Mouse (Mus musculus) liver, adult 2 months (tissue): Measurements from ENCODE around the gene Rgn. TPM values are rescaled to one million over a fixed set of nuclear protein-coding genes. Genes with fewer than 3 reads are reported as not detected.
A peak's percentile ranks its signal among the peaks of the same experiment; 100 is the strongest.

Source experiments
- DNase-seq: peaks from one replicate; pipeline ENCODE4 v3.0.0-alpha.2; 2011; ENCODE audit warnings: low read depth, low spot score; ENCODE audit errors: extremely low read depth
- H3K27ac ChIP-seq: fragments of 200-500 bp; replicated peaks from 2 replicates; pipeline ENCODE4 v1.5.1; 2012; ENCODE audit warnings: low read depth, mild to moderate bottlenecking, control low read depth, inconsistent platforms, low read length; ENCODE audit not compliant: insufficient read depth
- H3K27me3 ChIP-seq: fragments of 200-500 bp; 2 replicates; pipeline ENCODE4 v1.6.1; 2012; ENCODE audit warnings: mild to moderate bottlenecking, moderate library complexity, low read length, inconsistent platforms; ENCODE audit not compliant: control insufficient read depth, insufficient read depth
- H3K36me3 ChIP-seq: fragments of 200-500 bp; 2 replicates; pipeline ENCODE4 v1.6.1; 2012; ENCODE audit warnings: low read length, inconsistent platforms; ENCODE audit not compliant: control insufficient read depth, insufficient read depth
- H3K4me1 ChIP-seq: fragments of 200-500 bp; 2 replicates; pipeline ENCODE4 v1.6.1; 2011; ENCODE audit warnings: low read length; ENCODE audit not compliant: control insufficient read depth, insufficient read depth
- H3K4me3 ChIP-seq: fragments of 200-500 bp; 2 replicates; pipeline ENCODE4 v1.5.1; 2011; ENCODE audit warnings: low read depth, mild to moderate bottlenecking, control low read depth, low read length, moderate library complexity; ENCODE audit not compliant: insufficient read depth
- H3K79me2 ChIP-seq: fragments of 200-500 bp; 2 replicates; pipeline ENCODE4 v1.6.1; 2012; ENCODE audit warnings: inconsistent platforms, mild to moderate bottlenecking, low read length, moderate library complexity; ENCODE audit not compliant: control insufficient read depth, insufficient read depth
- H3K9ac ChIP-seq: fragments of 200-500 bp; 2 replicates; pipeline ENCODE4 v1.6.1; 2012; ENCODE audit warnings: low read depth, mild to moderate bottlenecking, control low read depth, inconsistent platforms, low read length
- CTCF ChIP-seq: fragments of 200-500 bp; IDR thresholded peaks from 2 replicates; pipeline ENCODE4 v1.5.1; 2011; ENCODE audit warnings: low read depth, low read length, control low read depth
- POLR2A ChIP-seq: fragments of 200-500 bp; IDR thresholded peaks from 2 replicates; pipeline ENCODE4 v1.6.1; 2011; ENCODE audit warnings: low read length, control low read depth; ENCODE audit not compliant: insufficient read depth; ENCODE audit errors: extremely low read depth
- WGBS: fragments of 180-500 bp; shearing (Covaris S2); methylation state at CpG from one replicate; pipeline ENCODE4 v1.1.7; 2018; 5-methylcytosine and 5-hydroxymethylcytosine counted together
- polyA plus RNA-seq: library from polyadenylated mRNA; depleted of rRNA; stranded (reverse); fragments of >200 nt; gene quantifications from 2 replicates; pipeline ENCODE4 v1.2.3, GENCODE M21; 2012; rRNA removed
- total RNA-seq: library from RNA; depleted of rRNA; stranded (reverse); fragments of >200 nt; gene quantifications from 2 replicates; pipeline ENCODE4 v1.2.3, GENCODE M21; 2014; rRNA removed

Rgn gene
- total and polyA plus RNA-seq, 2 experiments = 291 to 2,426 TPM

- no peak overlapping the region for H3K4me3 ChIP-seq
- no peak overlapping the region for H3K27ac ChIP-seq
- H3K9ac ChIP-seq = no peak overlapping the region
- WGBS = 78% methylated on average over 9 of the region's 9 CpGs
- no peaks in the 10 kb centered on the region for H3K4me1 ChIP-seq
- no peaks in the 10 kb centered on the region for H3K36me3 ChIP-seq
- DNase-seq = no peak
- no peaks in the 10 kb centered on the region for H3K79me2 ChIP-seq
- H3K27me3 ChIP-seq = no peaks in the 10 kb centered on the region
- no peak for TF ChIP-seq CTCF
- no peak for TF ChIP-seq POLR2A
These were observed 23.1 kb downstream of the Rgn start for GRCm38 (mm10) chrX:20572683-20573082.

- TF ChIP-seq CTCF = no peak
- TF ChIP-seq POLR2A = no peak
- H3K27me3 ChIP-seq = no peaks in the 10 kb centered on the region
- H3K27ac ChIP-seq = no peak overlapping the region
- H3K4me1 ChIP-seq = no peaks in the 10 kb centered on the region
- no peak overlapping the region for H3K4me3 ChIP-seq
- WGBS = 90% methylated on average over 4 of the region's 4 CpGs
- H3K36me3 ChIP-seq = no peaks in the 10 kb centered on the region
- no peak overlapping the region for H3K9ac ChIP-seq
- no peak for DNase-seq
- H3K79me2 ChIP-seq = no peaks in the 10 kb centered on the region
These were observed 24.3 kb downstream of the Rgn start for GRCm38 (mm10) chrX:20573927-20574326.

GRCm38 (mm10) chrX:20587968-20588367 is 38.4 kb downstream of the Rgn start:
- TF ChIP-seq POLR2A = no peak
- peak; percentile 19; the same call in 1 of the 2 replicates for TF ChIP-seq CTCF
- Histone ChIP-seq H3K4me1 (no peaks in the 10 kb centered on the region), H3K27me3 (no peaks in the 10 kb centered on the region), H3K79me2 (no peaks in the 10 kb centered on the region), H3K36me3 (no peaks in the 10 kb centered on the region), H3K9ac (no peak overlapping the region), H3K4me3 (no peak overlapping the region), H3K27ac (no peak overlapping the region)
- DNase-seq = no peak
- WGBS = 0% methylated on average over 4 of the region's 4 CpGs

GRCm38 (mm10) chrX:20608500-20608899 is 58.9 kb downstream of the Rgn start:
- H3K27ac ChIP-seq = no peak overlapping the region
- H3K9ac ChIP-seq = no peak overlapping the region
- H3K36me3 ChIP-seq = no peaks in the 10 kb centered on the region
- H3K27me3 ChIP-seq = no peaks in the 10 kb centered on the region
- no peak for DNase-seq
- TF ChIP-seq POLR2A (no peak), CTCF (no peak)
- no peaks in the 10 kb centered on the region for H3K79me2 ChIP-seq
- 87% methylated on average over 4 of the region's 4 CpGs for WGBS
- no peaks in the 10 kb centered on the region for H3K4me1 ChIP-seq
- H3K4me3 ChIP-seq = no peak overlapping the region

Other genes starting within 250 kb of the Rgn start
- 10.9 and 11.5 TPM in 2 replicates for gene Rp2, start 185.3 kb upstream of the Rgn start, total RNA-seq
- gene Rp2, start 185.3 kb upstream of the Rgn start, polyA plus RNA-seq = 2.3 and 2.6 TPM in 2 replicates
- 1.7 and 2.1 TPM in 2 replicates for gene Jade3, start 124.1 kb upstream of the Rgn start, total RNA-seq
- 0.34 and 0.52 TPM in 2 replicates for gene Jade3, start 124.1 kb upstream of the Rgn start, polyA plus RNA-seq
- gene Rbm10, start 67.7 kb downstream of the Rgn start, total RNA-seq = 12.3 and 14.0 TPM in 2 replicates
- gene Rbm10, start 67.7 kb downstream of the Rgn start, polyA plus RNA-seq = 23.9 and 32.9 TPM in 2 replicates
- 294 and 308 TPM in 2 replicates for gene Ndufb11, start 67.8 kb downstream of the Rgn start, total RNA-seq
- 199 and 207 TPM in 2 replicates for gene Ndufb11, start 67.8 kb downstream of the Rgn start, polyA plus RNA-seq
- 69.8 and 90.9 TPM in 2 replicates for gene Uba1, start 108.5 kb downstream of the Rgn start, total RNA-seq
- gene Uba1, start 108.5 kb downstream of the Rgn start, polyA plus RNA-seq = 162 and 181 TPM in 2 replicates
- gene Cdk16, start 138.2 kb downstream of the Rgn start, total RNA-seq = 11.7 and 12.5 TPM in 2 replicates
- gene Cdk16, start 138.2 kb downstream of the Rgn start, polyA plus RNA-seq = 33.0 and 47.5 TPM in 2 replicates
- 0.46 and 0.74 TPM in 2 replicates for gene Usp11, start 154.1 kb downstream of the Rgn start, total RNA-seq
- 0.54 and 0.55 TPM in 2 replicates for gene Usp11, start 154.1 kb downstream of the Rgn start, polyA plus RNA-seq
- gene Araf, start 248.0 kb downstream of the Rgn start, total RNA-seq = 39.5 and 42.4 TPM in 2 replicates
- 97.0 and 139 TPM in 2 replicates for gene Araf, start 248.0 kb downstream of the Rgn start, polyA plus RNA-seq